Mouse (Mus musculus) brain, embryonic 14.5 days (tissue): ENCODE results near the gene Robo4.

Source experiments
- CTCF ChIP-seq: fragments of 200-500 bp; IDR thresholded peaks from 2 replicates; pipeline ENCODE4 v1.5.1; 2012; ENCODE audit warnings: inconsistent platforms, mild to moderate bottlenecking, moderate library complexity, borderline replicate concordance; ENCODE audit not compliant: insufficient read depth, insufficient read length; ENCODE audit errors: extremely low read depth
- POLR2A ChIP-seq: fragments of 200-500 bp; IDR thresholded peaks from 2 replicates; pipeline ENCODE4 v1.6.1; 2012; ENCODE audit warnings: mild to moderate bottlenecking, inconsistent platforms, borderline replicate concordance; ENCODE audit not compliant: poor library complexity, insufficient read depth, insufficient read length, severe bottlenecking; ENCODE audit errors: extremely low read depth

GRCm38 (mm10) chr9:37457151-37457550 lies 55.5 kb downstream of the Robo4 start:
- TF ChIP-seq CTCF (no peak), POLR2A (no peak)
